Mouse (Mus musculus) cerebellum, adult 2 months (tissue): ENCODE measurements around the gene E330017A01Rik. TPM values are rescaled to one million over a fixed set of nuclear protein-coding genes. Genes with fewer than 3 reads are reported as not detected.
"Not testable (repeated sequence)": the region's sequence is repeated elsewhere in the genome, so short reads cannot be mapped to it uniquely, and the experiment has no call there.

Experiments used
- DNase-seq, 2 experiments: peaks; one replicate each; pipeline ENCODE4 v3.0.0; 2021
- H3K27ac ChIP-seq: fragments of 200-500 bp; 2 replicates; pipeline ENCODE4 v1.5.1; 2012; ENCODE audit warnings: low read length, control low read depth, inconsistent platforms; ENCODE audit not compliant: insufficient read depth
- H3K27me3 ChIP-seq: fragments of 200-500 bp; 2 replicates; pipeline ENCODE4 v1.6.1; 2012; ENCODE audit warnings: inconsistent platforms, mild to moderate bottlenecking, low read length, moderate library complexity; ENCODE audit not compliant: control insufficient read depth, insufficient read depth
- H3K4me1 ChIP-seq: fragments of 200-500 bp; 2 replicates; pipeline ENCODE4 v1.6.1; 2011; ENCODE audit warnings: low read length; ENCODE audit not compliant: control insufficient read depth, insufficient read depth
- H3K4me3 ChIP-seq: fragments of 200-500 bp; replicated peaks from 2 replicates; pipeline ENCODE3; 2011; ENCODE audit warnings: mild to moderate bottlenecking, low read depth, low read length, control low read depth; ENCODE audit not compliant: insufficient read depth
- CTCF ChIP-seq: fragments of 200-500 bp; IDR thresholded peaks from 2 replicates; pipeline ENCODE4 v1.5.1; 2011; ENCODE audit warnings: low read depth, mild to moderate bottlenecking, control low read depth, low read length, moderate library complexity, borderline replicate concordance; ENCODE audit not compliant: insufficient read depth
- POLR2A ChIP-seq: fragments of 200-500 bp; IDR thresholded peaks from 2 replicates; pipeline ENCODE4 v1.6.1; 2011; ENCODE audit warnings: low read length, control low read depth, borderline replicate concordance; ENCODE audit not compliant: insufficient read depth
- WGBS: fragments of 180-500 bp; shearing (Covaris S2); methylation state at CpG from one replicate; pipeline ENCODE4 v1.1.7; 2018; 5-methylcytosine and 5-hydroxymethylcytosine counted together
- polyA plus RNA-seq: library from polyadenylated mRNA; depleted of rRNA; stranded (reverse); fragments of >200 nt; gene quantifications from 2 replicates; pipeline ENCODE4 v1.2.3, GENCODE M21; 2012

E330017A01Rik gene
- polyA plus RNA-seq, 1 experiment: not detected

- Histone ChIP-seq H3K27me3 (no peaks in the 10 kb centered on the region), H3K4me3 (peak within 1 kb of the TSS; percentile 89), H3K4me1 (no peaks in the 10 kb centered on the region), H3K27ac (peak within 1 kb of the TSS; percentile 11; the same call in 1 of the 2 replicates)
- DNase-seq: peak; percentile 85 to 87
- WGBS: under 1% methylated on average over 51 of the region's 51 CpGs
- TF ChIP-seq CTCF (no peak), POLR2A (peak; percentile 63; the same call in 1 of the 2 replicates)
Observed at GRCm38 (mm10) chr16:58669917-58670630, 31.5 kb upstream of the E330017A01Rik start, which contains the start of gene Cpox. TSS of gene Cpox (plus strand) at chr16:58670292.

- WGBS: 40% methylated on average over 5 of the region's 5 CpGs
- TF ChIP-seq CTCF: no peak
- no peak for TF ChIP-seq POLR2A
- H3K4me3 ChIP-seq: no peak overlapping the region
- H3K4me1 ChIP-seq: no peaks in the 10 kb centered on the region
- DNase-seq: no peak
- no peak overlapping the region for H3K27ac ChIP-seq
- no peaks in the 10 kb centered on the region for H3K27me3 ChIP-seq
Observed at GRCm38 (mm10) chr16:58669264-58669663, 30.7 kb upstream of the E330017A01Rik start.

- TF ChIP-seq CTCF: no peak
- TF ChIP-seq POLR2A: no peak
- Histone ChIP-seq H3K27me3 (no peaks in the 10 kb centered on the region), H3K4me1 (no peaks in the 10 kb centered on the region), H3K27ac (no peak overlapping the region), H3K4me3 (no peak overlapping the region)
- DNase-seq: no peak
- WGBS: 84% methylated on average over 3 of the region's 3 CpGs
Observed at GRCm38 (mm10) chr16:58668586-58668985, 30.0 kb upstream of the E330017A01Rik start.

DNA sequence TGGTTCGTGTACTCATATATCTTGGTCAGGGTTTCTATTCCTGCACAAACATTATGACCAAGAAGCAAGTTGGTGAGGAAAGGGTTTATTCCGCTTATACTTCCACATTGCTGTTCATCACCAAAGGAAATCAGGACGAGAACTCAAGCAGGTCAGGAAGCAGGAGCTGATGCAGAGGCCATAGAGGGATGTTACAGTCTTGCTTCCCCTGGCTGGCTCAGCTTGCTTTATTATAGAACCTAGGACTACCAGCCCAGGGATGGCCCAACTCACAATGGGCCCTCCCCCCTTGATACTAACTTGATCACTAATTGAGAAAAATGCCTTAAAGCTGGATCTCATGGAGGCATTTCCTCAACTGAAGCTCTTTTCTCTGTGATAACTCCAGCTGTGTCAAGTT lies 28.1 kb upstream of the E330017A01Rik start:
- not testable (repeated sequence) for H3K4me3 ChIP-seq, H3K4me1 ChIP-seq, H3K27me3 ChIP-seq, H3K27ac ChIP-seq, DNase-seq
- WGBS: 87% methylated on average over 3 of the region's 3 CpGs

DNA sequence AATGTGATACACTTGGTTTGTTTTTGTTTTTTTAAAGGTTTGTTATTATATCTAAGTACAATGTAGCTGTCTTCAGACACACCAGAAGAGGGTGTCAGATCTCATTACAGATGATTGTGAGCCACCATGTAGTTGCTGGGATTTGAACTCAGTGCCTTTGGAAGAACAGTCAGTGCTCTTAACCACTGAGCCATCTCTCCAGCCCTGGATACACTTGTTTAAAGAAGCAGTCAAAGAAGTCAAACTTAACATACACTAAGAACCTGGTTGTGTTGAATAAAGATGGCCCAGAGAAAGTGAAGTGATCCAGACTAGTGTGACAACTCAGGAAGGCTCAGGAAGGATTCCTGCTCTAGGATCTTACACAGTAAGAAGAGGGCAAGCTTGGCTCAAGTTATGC lies 26.6 kb upstream of the E330017A01Rik start:
- not testable (repeated sequence) for DNase-seq, H3K4me1 ChIP-seq, H3K4me3 ChIP-seq, H3K27me3 ChIP-seq, H3K27ac ChIP-seq

DNA sequence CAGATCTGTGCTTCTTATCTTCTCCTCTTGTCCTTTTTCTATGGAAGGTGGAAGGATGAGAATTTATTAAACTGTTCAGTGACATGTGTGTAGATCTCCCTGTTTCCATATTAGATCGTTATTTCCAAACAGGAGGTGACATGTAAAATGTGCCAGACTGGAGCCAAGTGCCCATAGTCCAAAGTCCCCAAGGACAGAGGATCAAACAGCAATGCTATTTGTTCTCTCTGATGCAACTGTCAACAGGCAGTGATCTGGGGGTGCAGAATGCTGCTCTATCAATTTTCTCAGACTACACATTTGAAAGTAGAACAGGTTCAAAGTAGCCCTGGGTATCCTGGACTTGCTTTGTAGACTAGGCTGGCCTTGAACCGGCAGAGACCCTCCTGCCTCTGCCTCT lies 25.3 kb upstream of the E330017A01Rik start:
- WGBS: 78% methylated on average over 2 of the region's 2 CpGs
- no peaks in the 10 kb centered on the region for H3K27me3 ChIP-seq
- no peak for TF ChIP-seq CTCF
- no peak for TF ChIP-seq POLR2A
- no peaks in the 10 kb centered on the region for H3K4me1 ChIP-seq
- no peak overlapping the region for H3K27ac ChIP-seq
- no peak for DNase-seq
- H3K4me3 ChIP-seq: no peak overlapping the region

DNA sequence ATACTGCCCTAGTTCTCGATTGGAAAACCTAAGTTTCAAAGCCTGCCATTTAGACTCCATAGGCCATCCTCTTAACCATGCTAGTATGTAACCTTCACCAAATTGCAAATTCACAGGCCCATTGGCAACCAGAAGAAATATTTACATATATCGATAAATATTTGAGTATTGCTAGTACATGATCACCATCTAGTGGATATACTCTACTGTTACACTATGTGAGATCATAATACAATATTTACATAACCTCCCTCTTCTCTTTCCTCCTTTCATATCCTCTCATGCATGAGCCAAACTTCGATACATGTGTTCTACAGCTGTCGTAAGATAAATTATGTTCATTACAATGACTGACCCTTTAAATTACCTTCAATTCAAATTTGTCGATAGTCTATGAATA lies 24.5 kb upstream of the E330017A01Rik start:
- Histone ChIP-seq H3K4me3 (no peak overlapping the region), H3K27ac (no peak overlapping the region), H3K4me1 (no peaks in the 10 kb centered on the region), H3K27me3 (no peaks in the 10 kb centered on the region)
- WGBS: 58% methylated on average over 5 of the region's 5 CpGs
- no peak for TF ChIP-seq POLR2A
- no peak for TF ChIP-seq CTCF
- DNase-seq: no peak

DNA sequence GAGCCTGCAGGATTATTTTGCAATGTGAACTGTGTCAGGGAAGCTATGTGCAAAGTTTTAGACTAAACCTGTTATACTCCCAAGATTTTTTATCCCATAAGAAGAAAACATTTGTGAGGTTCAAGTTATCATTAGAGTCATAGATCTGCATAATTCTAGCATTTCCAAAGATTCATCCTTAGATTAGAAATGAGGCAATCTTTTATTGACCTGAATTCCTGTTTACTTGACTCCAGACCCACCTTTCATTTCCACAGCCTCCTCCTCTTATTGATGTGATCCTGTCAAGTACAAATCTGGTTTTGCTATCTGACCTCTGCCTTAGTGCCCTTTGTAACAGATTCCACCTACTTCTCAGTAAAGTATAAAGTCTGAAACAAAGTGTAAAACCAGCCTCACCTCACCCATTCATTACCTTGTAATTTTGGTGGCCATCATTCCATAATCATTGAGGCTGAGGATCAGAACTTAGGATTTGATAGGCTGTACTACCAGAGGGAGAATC lies 23.8 kb upstream of the E330017A01Rik start:
- Histone ChIP-seq H3K27me3 (no peaks in the 10 kb centered on the region), H3K4me3 (no peak overlapping the region), H3K4me1 (no peaks in the 10 kb centered on the region), H3K27ac (no peak overlapping the region)
- no peak for TF ChIP-seq POLR2A
- TF ChIP-seq CTCF: no peak
- no peak for DNase-seq

GRCm38 (mm10) chr16:58661826-58662225 lies 23.3 kb upstream of the E330017A01Rik start:
- WGBS: 78% methylated on average over 5 of the region's 5 CpGs

More at GRCm38 (mm10) chr16:58661826-58662225, 23.3 kb upstream of the E330017A01Rik start:
- no peak overlapping the region for H3K27ac ChIP-seq
- no peak overlapping the region for H3K4me3 ChIP-seq
- DNase-seq: no peak
- H3K4me1 ChIP-seq: no peaks in the 10 kb centered on the region
- H3K27me3 ChIP-seq: no peaks in the 10 kb centered on the region
- TF ChIP-seq POLR2A (no peak), CTCF (no peak)
